Comparison of ENCODE assay signal across 8 mouse cellular contexts in genomic region chr13:23431351-23431771, GRCm38 (mm10). TPM values are rescaled to one million over a fixed set of nuclear protein-coding genes. Genes with fewer than 3 reads are reported as not detected.
DNase-seq lines count a peak whose midpoint lies in the region; ATAC-seq and TF ChIP-seq lines count a peak whose summit lies in the region.

No protein-coding gene starts in this region.

- H3K9ac ChIP-seq in embryonic facial prominence, embryonic 15.5 days: peak overlapping the region; percentile 35; the same call in 1 of the 2 replicates
- H3K9ac ChIP-seq in midbrain, postnatal 0 days (replicated peaks; ENCODE audit: low read length, poor library complexity, severe bottlenecking): peak overlapping the region; percentile 51; the same call in 1 of the 2 replicates

- no peaks in the 10 kb centered on the region for H3K36me3 ChIP-seq in embryonic facial prominence, embryonic 15.5 days
- H3K36me3 ChIP-seq in midbrain, postnatal 0 days (ENCODE audit: insufficient read depth, low read length): no peaks in the 10 kb centered on the region

- H3K4me3 ChIP-seq in embryonic facial prominence, embryonic 15.5 days (replicated peaks): peak overlapping the region; percentile 65
- peak overlapping the region; percentile 41 for H3K4me3 ChIP-seq in midbrain, postnatal 0 days (ENCODE audit: low read depth, low read length)

- peaks cover 9% of the 10 kb centered on the region; the same call in 1 of the 2 replicates for H3K4me1 ChIP-seq in embryonic facial prominence, embryonic 15.5 days
- no peaks in the 10 kb centered on the region for H3K4me1 ChIP-seq in midbrain, postnatal 0 days (ENCODE audit: insufficient read depth, low read length)

- no peak for TF ChIP-seq CTCF in midbrain, postnatal 0 days (IDR thresholded peaks at IDR 0.05)

- ATAC-seq in embryonic facial prominence, embryonic 15.5 days (ENCODE audit: insufficient number of reproducible peaks, low FRiP score, low TSS enrichment, low read depth): peak; percentile 73
- ATAC-seq in midbrain, postnatal 0 days (ENCODE audit: low FRiP score): peak; percentile 77

- H3K27me3 ChIP-seq in embryonic facial prominence, embryonic 15.5 days: no peaks in the 10 kb centered on the region
- H3K27me3 ChIP-seq in midbrain, postnatal 0 days (ENCODE audit: insufficient read depth, low read length): no peaks in the 10 kb centered on the region

- peak overlapping the region; percentile 64 for H3K4me2 ChIP-seq in embryonic facial prominence, embryonic 15.5 days (replicated peaks)
- H3K4me2 ChIP-seq in midbrain, postnatal 0 days (ENCODE audit: low read depth, low read length, poor library complexity, severe bottlenecking): peak overlapping the region; percentile 75

- peak; percentile 91 for DNase-seq in A20 (ENCODE audit: low read depth, low spot score)
- peak; percentile 71 for DNase-seq in adrenal gland, postnatal 25 days
- DNase-seq in heart, adult 9 months (ENCODE audit: low spot score in 2 of 2): peak; percentile 72 to 85
- DNase-seq in kidney, adult 9 months: peak; percentile 90
- DNase-seq in liver: peak; percentile 85
- peak; percentile 91 for DNase-seq in midbrain, postnatal 0 days (ENCODE audit: low spot score)
- DNase-seq in spleen, postnatal 14 days (ENCODE audit: low spot score in 2 of 2): peak; percentile 64 to 75

- under 1% methylated on average over 15 of the region's 15 CpGs for WGBS in embryonic facial prominence, embryonic 15.5 days
- WGBS in midbrain, postnatal 0 days: under 1% methylated on average over 15 of the region's 15 CpGs

- H3K9me3 ChIP-seq in embryonic facial prominence, embryonic 15.5 days (replicated peaks): no peaks in the 10 kb centered on the region
- no peaks in the 10 kb centered on the region for H3K9me3 ChIP-seq in midbrain, postnatal 0 days (ENCODE audit: low read length)

- peak overlapping the region; percentile 94 for H3K27ac ChIP-seq in embryonic facial prominence, embryonic 15.5 days (replicated peaks)
- H3K27ac ChIP-seq in midbrain, postnatal 0 days (ENCODE audit: low read depth, low read length): peak overlapping the region; percentile 74

RNA-seq across cellular contexts. Expression of gene Abt1, which starts 7.7 kb away (rescaled TPM):
- 6.4 and 6.9 TPM in 2 replicates for total RNA-seq in adrenal gland, postnatal 25 days (2021)
- 12.2 and 12.7 TPM in 2 replicates for polyA plus RNA-seq in embryonic facial prominence, embryonic 15.5 days (2015; fragmentation: Nextera tagmentation; extraction: Ambion mirVana)
- 4.9 and 7.3 TPM in 2 replicates for total RNA-seq in midbrain, postnatal 0 days (2014; rRNA removed)
- polyA plus RNA-seq in midbrain, postnatal 0 days (2015; fragmentation: Nextera tagmentation; extraction: Ambion mirVana): 5.2 and 6.0 TPM in 2 replicates

RNA-seq across cellular contexts. Expression of gene Btn1a1, which starts 34.3 kb away (rescaled TPM):
- total RNA-seq in adrenal gland, postnatal 25 days (2021): not detected in 2 replicates
- 0.04 TPM in 1 of 2 replicates, not detected in the other for polyA plus RNA-seq in embryonic facial prominence, embryonic 15.5 days (2015; fragmentation: Nextera tagmentation; extraction: Ambion mirVana)
- 0.05 TPM in 1 of 2 replicates, not detected in the other for total RNA-seq in midbrain, postnatal 0 days (2014; rRNA removed)
- 0.04 and 0.07 TPM in 2 replicates for polyA plus RNA-seq in midbrain, postnatal 0 days (2015; fragmentation: Nextera tagmentation; extraction: Ambion mirVana)

RNA-seq across cellular contexts. Expression of gene Btn2a2, which starts 57.3 kb away (rescaled TPM):
- not detected in 2 replicates for total RNA-seq in adrenal gland, postnatal 25 days (2021)
- polyA plus RNA-seq in embryonic facial prominence, embryonic 15.5 days (2015; fragmentation: Nextera tagmentation; extraction: Ambion mirVana): 0.55 and 0.65 TPM in 2 replicates
- 0.16 TPM in 1 of 2 replicates, not detected in the other for total RNA-seq in midbrain, postnatal 0 days (2014; rRNA removed)
- polyA plus RNA-seq in midbrain, postnatal 0 days (2015; fragmentation: Nextera tagmentation; extraction: Ambion mirVana): not detected in 2 replicates

Comparison
In these comparisons a context has a peak if more than half of its experiments do, and no peak if none do; other contexts are left out.
1. Peak in every context shown above with its lines: DNase-seq, ATAC-seq, H3K4me3 ChIP-seq and H3K27ac ChIP-seq.